Mouse (Mus musculus): ENCODE measurements at regions not wholly inside any gene's neighbourhood (a gene's known extent, or its start where the extent isn't known, plus 50 kb on each side); places are given as distances from the start of the nearest gene placed in this dataset.

- TF ChIP-seq POLR2A (IDR thresholded peaks at IDR 0.05; ENCODE audit: borderline replicate concordance, low read depth, low read length) (no peak), CTCF (IDR thresholded peaks at IDR 0.05; ENCODE audit: low read depth, low read length) (no peak)
Observed at GRCm38 (mm10) chr12:96167551-96167950, 475.5 kb downstream of the Flrt2 start.

GRCm38 (mm10) chr12:96198928-96199327, 506.9 kb downstream of the Flrt2 start:
- no peak for TF ChIP-seq POLR2A (IDR thresholded peaks at IDR 0.05; ENCODE audit: borderline replicate concordance, low read depth, low read length)
- TF ChIP-seq CTCF (IDR thresholded peaks at IDR 0.05; ENCODE audit: low read depth, low read length) = no peak
- Histone ChIP-seq H3K4me1 (ENCODE audit: control insufficient read depth, insufficient read depth, low read length) (no peaks in the 10 kb centered on the region), H3K4me3 (ENCODE audit: insufficient read depth, low read length) (no peak overlapping the region), H3K27ac (ENCODE audit: insufficient read depth, low read depth, low read length) (no peak overlapping the region)

More at GRCm38 (mm10) chr12:96167551-96167950, 475.5 kb downstream of the Flrt2 start:
- H3K4me1 ChIP-seq (ENCODE audit: control insufficient read depth, insufficient read depth, low read length) = no peaks in the 10 kb centered on the region
- H3K27ac ChIP-seq (ENCODE audit: insufficient read depth, low read depth, low read length) = no peak overlapping the region
- H3K4me3 ChIP-seq (ENCODE audit: insufficient read depth, low read length) = no peak overlapping the region

GRCm38 (mm10) chr12:96201855-96202254, 509.8 kb downstream of the Flrt2 start:
- TF ChIP-seq POLR2A (IDR thresholded peaks at IDR 0.05; ENCODE audit: borderline replicate concordance, low read depth, low read length) (no peak), CTCF (IDR thresholded peaks at IDR 0.05; ENCODE audit: low read depth, low read length) (no peak)
- H3K27ac ChIP-seq (ENCODE audit: insufficient read depth, low read depth, low read length) = no peak overlapping the region
- no peaks in the 10 kb centered on the region for H3K4me1 ChIP-seq (ENCODE audit: control insufficient read depth, insufficient read depth, low read length)
- no peak overlapping the region for H3K4me3 ChIP-seq (ENCODE audit: insufficient read depth, low read length)

- no peak overlapping the region for H3K4me3 ChIP-seq (ENCODE audit: insufficient read depth, low read length)
- no peaks in the 10 kb centered on the region for H3K4me1 ChIP-seq (ENCODE audit: control insufficient read depth, insufficient read depth, low read length)
- TF ChIP-seq POLR2A (IDR thresholded peaks at IDR 0.05; ENCODE audit: borderline replicate concordance, low read depth, low read length) = no peak
- no peak overlapping the region for H3K27ac ChIP-seq (ENCODE audit: insufficient read depth, low read depth, low read length)
Observed at GRCm38 (mm10) chr12:96226446-96226845, 534.4 kb downstream of the Flrt2 start.

GRCm38 (mm10) chr12:96228714-96229113, 536.7 kb downstream of the Flrt2 start:
- Histone ChIP-seq H3K4me3 (ENCODE audit: insufficient read depth, low read length) (no peak overlapping the region), H3K4me1 (ENCODE audit: control insufficient read depth, insufficient read depth, low read length) (no peaks in the 10 kb centered on the region), H3K27ac (ENCODE audit: insufficient read depth, low read depth, low read length) (no peak overlapping the region)
- TF ChIP-seq CTCF (IDR thresholded peaks at IDR 0.05; ENCODE audit: low read depth, low read length) (no peak), POLR2A (IDR thresholded peaks at IDR 0.05; ENCODE audit: borderline replicate concordance, low read depth, low read length) (no peak)

- Histone ChIP-seq H3K4me1 (ENCODE audit: control insufficient read depth, insufficient read depth, low read length) (no peaks in the 10 kb centered on the region), H3K27ac (ENCODE audit: insufficient read depth, low read depth, low read length) (no peak overlapping the region), H3K4me3 (ENCODE audit: insufficient read depth, low read length) (no peak overlapping the region)
- TF ChIP-seq POLR2A (IDR thresholded peaks at IDR 0.05; ENCODE audit: borderline replicate concordance, low read depth, low read length) (no peak), CTCF (IDR thresholded peaks at IDR 0.05; ENCODE audit: low read depth, low read length) (no peak)
Observed at GRCm38 (mm10) chr12:96235510-96235909, 543.5 kb downstream of the Flrt2 start.

- TF ChIP-seq CTCF (IDR thresholded peaks at IDR 0.05; ENCODE audit: low read depth, low read length) (no peak), POLR2A (IDR thresholded peaks at IDR 0.05; ENCODE audit: borderline replicate concordance, low read depth, low read length) (no peak)
- Histone ChIP-seq H3K27ac (ENCODE audit: insufficient read depth, low read depth, low read length) (no peak overlapping the region), H3K4me1 (ENCODE audit: control insufficient read depth, insufficient read depth, low read length) (no peaks in the 10 kb centered on the region), H3K4me3 (ENCODE audit: insufficient read depth, low read length) (no peak overlapping the region)
Observed at GRCm38 (mm10) chr12:96235996-96236525, 544.0 kb downstream of the Flrt2 start.

- no peak for TF ChIP-seq POLR2A (IDR thresholded peaks at IDR 0.05; ENCODE audit: borderline replicate concordance, low read depth, low read length)
- no peak for TF ChIP-seq CTCF (IDR thresholded peaks at IDR 0.05; ENCODE audit: low read depth, low read length)
- H3K27ac ChIP-seq (ENCODE audit: insufficient read depth, low read depth, low read length) = no peak overlapping the region
- no peak overlapping the region for H3K4me3 ChIP-seq (ENCODE audit: insufficient read depth, low read length)
- H3K4me1 ChIP-seq (ENCODE audit: control insufficient read depth, insufficient read depth, low read length) = no peaks in the 10 kb centered on the region
Observed at GRCm38 (mm10) chr12:96239642-96240041, 547.6 kb downstream of the Flrt2 start.

GRCm38 (mm10) chr12:96261978-96262377, 570.0 kb downstream of the Flrt2 start:
- no peaks in the 10 kb centered on the region for H3K4me1 ChIP-seq (ENCODE audit: control insufficient read depth, insufficient read depth, low read length)
- H3K4me3 ChIP-seq (ENCODE audit: insufficient read depth, low read length) = no peak overlapping the region
- TF ChIP-seq CTCF (IDR thresholded peaks at IDR 0.05; ENCODE audit: low read depth, low read length) (no peak), POLR2A (IDR thresholded peaks at IDR 0.05; ENCODE audit: borderline replicate concordance, low read depth, low read length) (no peak)
- no peak overlapping the region for H3K27ac ChIP-seq (ENCODE audit: insufficient read depth, low read depth, low read length)

- Histone ChIP-seq H3K27ac (ENCODE audit: insufficient read depth, low read depth, low read length) (no peak overlapping the region), H3K4me1 (ENCODE audit: control insufficient read depth, insufficient read depth, low read length) (no peaks in the 10 kb centered on the region), H3K4me3 (ENCODE audit: insufficient read depth, low read length) (no peak overlapping the region)
- TF ChIP-seq POLR2A (IDR thresholded peaks at IDR 0.05; ENCODE audit: borderline replicate concordance, low read depth, low read length) (no peak), CTCF (IDR thresholded peaks at IDR 0.05; ENCODE audit: low read depth, low read length) (no peak)
Observed at GRCm38 (mm10) chr12:96275894-96276293, 583.9 kb downstream of the Flrt2 start.

GRCm38 (mm10) chr12:96311137-96311536, 619.1 kb downstream of the Flrt2 start:
- H3K27ac ChIP-seq (ENCODE audit: insufficient read depth, low read depth, low read length) = no peak overlapping the region
- no peak overlapping the region for H3K4me3 ChIP-seq (ENCODE audit: insufficient read depth, low read length)
- no peaks in the 10 kb centered on the region for H3K4me1 ChIP-seq (ENCODE audit: control insufficient read depth, insufficient read depth, low read length)
- TF ChIP-seq POLR2A (IDR thresholded peaks at IDR 0.05; ENCODE audit: borderline replicate concordance, low read depth, low read length) (no peak), CTCF (IDR thresholded peaks at IDR 0.05; ENCODE audit: low read depth, low read length) (peak; percentile 75)
